Mouse (Mus musculus) forebrain, embryonic 10.5 days (tissue): Measurements from ENCODE around the gene Mcam. TPM values are rescaled to one million over a fixed set of nuclear protein-coding genes. Genes with fewer than 3 reads are reported as not detected.

ENCODE experiments used
- DNase-seq: peaks from one replicate; pipeline ENCODE4 v3.0.0-alpha.2; 2017; ENCODE audit warnings: low spot score; ENCODE audit errors: extremely low spot score
- H3K27ac ChIP-seq: fragments of 300-500 bp; sonication (generic); 2 replicates; pipeline ENCODE4 v1.5.1; 2016; ENCODE audit warnings: mild to moderate bottlenecking
- H3K27me3 ChIP-seq: fragments of 300-500 bp; sonication (generic); 2 replicates; pipeline ENCODE4 v1.6.1; 2016; ENCODE audit warnings: mild to moderate bottlenecking; ENCODE audit not compliant: poor library complexity, severe bottlenecking
- H3K36me3 ChIP-seq: fragments of 300-500 bp; sonication (generic); replicated peaks from 2 replicates; pipeline ENCODE4 v1.6.1; 2016; ENCODE audit warnings: mild to moderate bottlenecking, moderate library complexity
- H3K4me1 ChIP-seq: fragments of 300-500 bp; sonication (generic); 2 replicates; pipeline ENCODE4 v1.6.1; 2016
- H3K4me3 ChIP-seq: fragments of 300-500 bp; sonication (generic); 2 replicates; pipeline ENCODE4 v1.5.1; 2016; ENCODE audit warnings: mild to moderate bottlenecking, moderate library complexity
- H3K9me3 ChIP-seq: fragments of 300-500 bp; sonication (generic); 2 replicates; pipeline ENCODE4 v1.6.1; 2016; ENCODE audit warnings: mild to moderate bottlenecking, moderate library complexity
- WGBS: fragments of 180-500 bp; shearing (Covaris S2); methylation state at CpG from one replicate; pipeline ENCODE4 v1.1.7; 2016; 5-methylcytosine and 5-hydroxymethylcytosine counted together
- polyA plus RNA-seq: library from polyadenylated mRNA; unstranded; fragments of >200 nt; fragmentation: Nextera tagmentation; extraction: Ambion mirVana; gene quantifications from 2 replicates; pipeline ENCODE4 v1.2.1, GENCODE M21; 2016

The Mcam gene
- polyA plus RNA-seq, 1 experiment from 2014 or later = 10.1 TPM

DNA sequence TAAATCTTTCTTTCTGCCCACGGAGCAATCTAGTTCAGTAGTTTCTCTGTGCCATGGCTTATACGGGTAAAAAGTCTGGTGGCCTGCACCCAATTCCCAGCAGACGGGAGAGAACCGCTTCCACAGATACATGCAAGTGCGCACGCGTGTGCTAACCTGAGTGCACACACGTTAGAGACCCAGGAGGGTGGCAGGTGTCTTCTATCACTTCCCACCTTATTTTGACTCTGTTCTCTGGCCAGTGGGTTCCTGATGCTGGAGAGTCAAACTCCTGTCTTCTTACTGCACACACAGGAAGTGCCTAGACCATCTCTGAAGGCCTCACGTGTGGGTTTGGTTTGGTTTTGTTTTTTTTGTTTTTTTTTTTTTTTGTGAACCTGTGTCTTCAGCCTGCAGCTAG is 18.7 kb upstream of the Mcam start:
- Histone ChIP-seq H3K4me3 (no peak overlapping the region), H3K27me3 (no peaks in the 10 kb centered on the region), H3K9me3 (no peaks in the 10 kb centered on the region), H3K4me1 (peaks cover 26% of the 10 kb centered on the region), H3K36me3 (peaks cover 8% of the 10 kb centered on the region), H3K27ac (no peak overlapping the region)
- 94% methylated on average over 9 of the region's 9 CpGs for WGBS
- DNase-seq = no peak

DNA sequence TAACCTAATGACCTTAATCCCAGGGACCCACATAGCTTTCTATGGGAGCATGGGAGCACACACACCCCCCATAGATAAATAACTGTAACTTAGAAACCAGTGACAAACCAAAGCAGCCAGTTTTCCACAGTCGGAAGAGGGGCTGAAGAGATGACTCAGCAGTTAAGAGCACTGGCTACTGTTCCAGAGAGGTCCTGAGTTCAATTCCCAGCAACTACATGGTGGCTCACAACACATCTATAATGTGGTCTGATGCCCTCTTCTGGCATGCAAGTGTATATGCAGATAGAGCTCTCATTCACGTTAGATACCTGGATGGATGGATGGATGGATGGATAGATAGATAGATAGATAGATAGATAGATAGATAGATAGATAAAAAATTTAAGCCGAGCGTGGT is 18.1 kb upstream of the Mcam start:
- WGBS = 87% methylated on average over 4 of the region's 4 CpGs
- no peak overlapping the region for H3K4me3 ChIP-seq

DNA sequence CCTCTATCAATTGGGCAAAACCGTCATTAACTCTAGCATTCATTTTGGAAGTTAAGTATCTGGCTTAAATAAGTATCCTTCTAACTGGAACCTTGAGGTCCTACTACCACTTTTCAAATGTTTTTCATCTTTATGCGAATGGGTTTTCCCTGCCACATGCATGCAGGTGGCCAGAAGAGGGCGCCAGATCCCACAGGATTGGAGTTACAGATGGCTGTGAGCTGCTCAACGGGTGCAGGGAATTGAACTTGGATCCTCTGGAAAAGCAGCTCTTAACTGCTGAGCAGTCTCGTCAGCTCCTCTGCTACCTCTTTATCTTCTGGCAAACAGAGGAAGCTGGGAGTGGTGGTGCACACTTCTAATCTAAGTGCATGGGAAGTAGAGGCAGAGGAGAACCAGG is 15.3 kb upstream of the Mcam start:
- no peaks in the 10 kb centered on the region for H3K9me3 ChIP-seq
- H3K36me3 ChIP-seq = no peaks in the 10 kb centered on the region
- no peaks in the 10 kb centered on the region for H3K27me3 ChIP-seq
- H3K4me3 ChIP-seq = no peak overlapping the region
- 0 out of 2 replicates have a peak, but pooled peaks cover 3% of the 10 kb centered on the region for H3K4me1 ChIP-seq
- WGBS = 51% methylated on average over 5 of the region's 5 CpGs
- no peak overlapping the region for H3K27ac ChIP-seq
- DNase-seq = no peak

More for the DNA sequence above, 18.1 kb upstream of the Mcam start:
- DNase-seq = no peak
- Histone ChIP-seq H3K36me3 (peaks cover 4% of the 10 kb centered on the region; the same call in 1 of the 2 replicates), H3K27ac (no peak overlapping the region), H3K27me3 (no peaks in the 10 kb centered on the region), H3K9me3 (no peaks in the 10 kb centered on the region), H3K4me1 (peaks cover 21% of the 10 kb centered on the region)

DNA sequence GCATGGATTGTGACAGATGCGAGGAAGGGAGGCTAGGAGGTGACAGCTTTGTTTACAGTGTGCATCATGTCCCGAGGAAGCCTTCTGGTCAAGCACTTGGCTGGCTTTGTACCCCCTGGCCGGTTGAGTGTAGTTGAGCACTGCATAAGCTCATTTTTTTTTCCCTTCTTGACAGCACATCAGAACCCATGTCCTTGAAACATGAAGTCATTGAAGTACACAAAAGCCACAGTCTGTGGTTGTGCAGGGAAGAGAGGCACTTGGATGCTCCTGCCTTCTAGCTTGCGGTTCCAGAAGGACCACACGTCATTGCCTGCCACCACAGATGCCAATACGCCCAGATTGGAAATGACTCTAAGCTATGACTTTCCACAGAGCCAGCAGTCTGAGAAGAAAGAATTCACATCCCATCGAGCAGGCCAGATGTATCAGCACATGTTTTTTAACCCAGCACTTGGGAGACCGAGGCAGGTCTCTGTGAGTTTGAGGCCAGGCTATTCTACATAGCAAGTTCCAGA is 14.3 kb upstream of the Mcam start:
- no peak for DNase-seq
- H3K9me3 ChIP-seq = no peaks in the 10 kb centered on the region
- no peaks in the 10 kb centered on the region for H3K36me3 ChIP-seq
- H3K27me3 ChIP-seq = no peaks in the 10 kb centered on the region
- 87% methylated on average over 8 of the region's 8 CpGs for WGBS
- no peaks in the 10 kb centered on the region; the same call in 1 of the 2 replicates for H3K4me1 ChIP-seq
- no peak overlapping the region for H3K27ac ChIP-seq
- no peak overlapping the region for H3K4me3 ChIP-seq

DNA sequence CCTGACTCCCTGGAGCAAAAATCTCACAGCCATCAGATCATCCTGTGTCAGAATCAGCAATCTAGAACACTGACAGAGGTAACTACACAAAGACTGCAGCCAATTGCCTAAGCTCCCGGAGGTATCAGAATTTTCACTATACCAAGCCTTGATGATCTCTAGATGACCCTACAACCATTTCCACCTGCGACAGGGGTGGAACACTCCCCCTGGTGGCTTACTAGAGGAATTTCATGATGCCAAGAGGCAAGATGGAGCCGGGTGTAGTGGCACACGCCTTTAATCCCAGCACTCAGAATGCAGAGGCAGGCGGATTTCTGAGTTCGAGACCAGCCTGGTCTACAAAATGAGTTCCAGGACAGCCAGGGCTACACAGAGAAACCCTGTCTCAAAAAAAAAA is 10.0 kb upstream of the Mcam start:
- H3K4me3 ChIP-seq = no peak overlapping the region
- H3K36me3 ChIP-seq = no peaks in the 10 kb centered on the region
- no peak overlapping the region for H3K27ac ChIP-seq
- H3K9me3 ChIP-seq = no peaks in the 10 kb centered on the region
- DNase-seq = no peak
- peaks cover 11% of the 10 kb centered on the region; the same call in 1 of the 2 replicates for H3K27me3 ChIP-seq
- H3K4me1 ChIP-seq = peaks cover 25% of the 10 kb centered on the region
- 71% methylated on average over 6 of the region's 6 CpGs for whole genome bisulfite sequencing

DNA sequence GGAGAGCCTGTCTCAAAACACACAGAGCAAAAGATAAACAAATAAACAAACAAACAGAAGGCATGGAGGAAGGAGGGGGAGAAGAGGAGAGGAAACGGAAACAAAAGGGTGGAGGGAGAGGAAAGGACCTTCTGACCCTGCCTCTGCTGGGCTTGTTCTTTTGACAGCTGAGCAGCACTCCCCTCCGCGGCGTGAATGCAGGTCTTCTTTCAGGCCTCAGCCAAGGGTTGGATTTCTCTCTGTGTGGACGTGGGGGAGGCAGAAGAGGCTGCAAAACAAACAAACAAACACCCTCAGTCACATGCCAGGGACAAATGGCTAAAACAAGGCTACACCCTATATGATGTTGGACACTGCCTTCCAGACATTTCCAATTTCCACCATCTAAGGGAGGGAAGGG is 9.2 kb upstream of the Mcam start:
- Histone ChIP-seq H3K27ac (no peak overlapping the region), H3K9me3 (no peaks in the 10 kb centered on the region), H3K27me3 (peaks cover 12% of the 10 kb centered on the region; the same call in 1 of the 2 replicates), H3K4me3 (no peak overlapping the region), H3K4me1 (peaks cover 32% of the 10 kb centered on the region), H3K36me3 (no peaks in the 10 kb centered on the region)
- no peak for DNase-seq
- 67% methylated on average over 5 of the region's 5 CpGs for WGBS

DNA sequence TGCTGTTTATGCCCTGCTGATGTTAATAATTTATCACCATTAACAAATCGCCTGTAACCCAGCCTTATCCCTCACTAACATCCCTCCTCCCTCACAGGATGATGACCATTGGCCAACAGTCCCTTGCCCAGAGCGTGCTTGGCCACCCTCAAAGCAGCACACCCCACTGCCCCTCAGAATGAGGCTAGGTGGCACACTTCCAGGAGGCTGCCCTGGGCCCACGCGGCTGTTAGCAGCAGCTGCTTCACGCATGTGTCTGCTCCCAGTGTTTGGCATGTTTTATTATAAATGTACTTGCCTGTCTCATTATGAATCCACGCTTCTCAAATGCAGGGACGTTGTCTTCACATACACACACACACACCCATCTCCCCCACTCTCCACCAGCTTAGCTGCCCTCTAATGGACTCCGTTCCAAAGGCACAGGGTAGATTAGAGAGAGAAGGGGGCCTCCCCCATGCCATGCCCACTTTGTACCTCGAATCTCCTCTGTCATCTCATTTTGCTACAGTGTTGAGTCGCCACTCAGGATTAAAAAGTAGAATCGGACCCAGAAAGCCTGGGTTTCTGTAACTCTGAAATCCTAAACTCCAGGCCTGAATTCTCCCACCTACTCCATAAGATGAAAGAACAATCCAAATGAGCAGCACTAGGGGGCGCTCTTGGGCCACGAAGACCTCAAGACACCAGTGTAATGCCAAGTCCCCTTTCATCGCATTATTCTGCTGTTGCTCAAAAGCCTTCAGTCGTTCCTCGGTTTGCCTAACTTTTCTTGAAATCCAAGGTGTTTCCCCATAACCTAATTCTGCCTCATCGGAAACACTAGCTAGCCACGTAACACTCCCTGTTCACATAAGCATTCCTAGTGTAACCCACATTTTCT is 8.5 kb upstream of the Mcam start:
- WGBS = 35% methylated on average over 18 of the region's 18 CpGs
- Histone ChIP-seq H3K27ac (peak overlapping the region; percentile 56), H3K9me3 (no peaks in the 10 kb centered on the region), H3K27me3 (peaks cover 15% of the 10 kb centered on the region; the same call in 1 of the 2 replicates), H3K36me3 (no peaks in the 10 kb centered on the region), H3K4me3 (peak overlapping the region; percentile 12; the same call in 1 of the 2 replicates), H3K4me1 (peaks cover 39% of the 10 kb centered on the region)
- peak; percentile 83 for DNase-seq

DNA sequence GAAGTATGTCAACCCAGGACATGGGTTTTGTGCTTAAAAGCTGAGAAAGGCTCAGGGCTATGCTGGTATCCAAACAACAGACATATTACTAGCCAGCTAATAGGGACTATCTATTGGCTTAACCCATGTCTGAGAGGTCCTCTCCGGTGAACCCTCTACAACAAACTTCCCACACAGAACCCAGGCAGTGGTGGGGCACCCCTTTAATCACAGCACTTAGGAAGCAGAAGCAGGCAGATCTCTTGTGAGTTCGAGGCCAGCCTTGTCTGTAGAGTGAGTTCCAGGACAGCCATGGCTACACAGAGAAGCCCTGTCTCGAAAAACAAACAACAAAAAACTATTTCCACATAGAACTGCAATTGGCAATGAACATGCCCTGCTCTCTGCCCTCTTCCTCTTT is 7.5 kb upstream of the Mcam start:
- 86% methylated on average over 3 of the region's 3 CpGs for WGBS
- H3K27ac ChIP-seq = peak overlapping the region; percentile 37; the same call in 1 of the 2 replicates
- no peak overlapping the region for H3K4me3 ChIP-seq
- no peak for DNase-seq
- H3K9me3 ChIP-seq = no peaks in the 10 kb centered on the region
- H3K27me3 ChIP-seq = peaks cover 24% of the 10 kb centered on the region
- peaks cover 49% of the 10 kb centered on the region for H3K4me1 ChIP-seq
- H3K36me3 ChIP-seq = no peaks in the 10 kb centered on the region

DNA sequence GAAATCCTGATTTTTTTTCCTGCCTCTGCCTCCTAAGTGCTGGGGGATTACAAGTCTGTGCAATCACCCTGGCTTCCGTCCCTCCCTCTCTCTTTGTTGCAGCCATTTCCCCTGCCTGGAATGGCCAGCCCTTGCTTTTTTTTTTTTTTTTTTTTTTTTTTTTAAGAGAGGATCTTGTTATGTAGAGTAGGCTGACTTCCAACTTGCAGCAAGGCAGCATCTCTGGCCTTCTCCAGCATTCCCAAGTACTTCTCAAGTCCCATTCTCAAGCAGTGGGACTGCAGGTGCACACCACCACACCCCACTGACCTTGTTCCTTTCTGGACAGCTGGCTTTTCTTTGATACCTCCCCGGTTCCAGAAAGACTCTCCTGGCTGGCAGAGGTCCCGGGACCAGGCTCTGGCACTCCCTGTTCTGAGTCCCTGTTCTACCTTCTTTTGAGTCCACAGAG is 6.9 kb upstream of the Mcam start:
- Histone ChIP-seq H3K9me3 (no peaks in the 10 kb centered on the region), H3K27me3 (peaks cover 31% of the 10 kb centered on the region), H3K36me3 (no peaks in the 10 kb centered on the region), H3K4me3 (no peak overlapping the region), H3K27ac (no peak overlapping the region), H3K4me1 (peaks cover 50% of the 10 kb centered on the region)
- no peak for DNase-seq
- 52% methylated on average over 3 of the region's 3 CpGs for WGBS

DNA sequence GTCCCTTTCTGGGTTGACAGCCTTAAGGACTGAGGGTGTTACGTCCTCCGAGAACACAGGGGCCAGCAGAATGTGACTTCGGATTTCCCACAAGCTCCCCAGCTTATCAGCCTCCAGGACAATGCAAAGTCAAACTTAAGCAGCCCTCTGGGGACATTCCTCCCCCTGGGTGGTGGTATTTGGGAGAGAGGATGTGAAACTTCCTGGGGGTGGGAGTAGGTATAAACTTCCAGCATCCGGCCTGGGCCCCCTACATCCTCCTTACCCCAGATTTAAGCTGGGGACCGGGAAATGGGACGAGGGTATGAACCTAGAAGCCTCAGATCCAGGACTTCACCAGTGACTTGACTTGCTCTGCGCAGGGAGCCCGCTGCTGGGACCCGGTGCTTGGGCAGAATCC is 4.6 kb upstream of the Mcam start:
- 3% methylated on average over 9 of the region's 9 CpGs for WGBS
- H3K27me3 ChIP-seq = peaks cover 53% of the 10 kb centered on the region

DNA sequence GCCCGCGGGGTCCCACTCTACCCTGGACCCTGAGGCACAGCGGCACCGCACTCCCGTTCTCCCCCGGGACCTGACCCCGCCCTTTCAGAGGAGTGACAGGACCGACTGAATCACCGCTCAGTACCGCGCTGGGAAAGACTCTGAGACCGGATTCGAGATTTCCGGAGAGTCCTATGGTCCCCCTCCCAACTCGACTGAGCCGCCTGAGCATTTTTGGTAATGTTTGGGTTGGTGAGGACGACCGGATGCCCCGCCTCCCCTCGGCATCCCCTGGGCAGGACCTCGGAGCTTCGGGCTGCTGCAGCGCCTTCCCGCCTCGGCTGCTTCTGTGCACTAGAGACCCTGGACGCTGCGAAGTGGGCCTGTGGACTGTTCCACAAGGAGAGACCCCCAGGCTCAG is 4.2 kb upstream of the Mcam start:
- WGBS = under 1% methylated on average over 27 of the region's 27 CpGs
- Histone ChIP-seq H3K9me3 (no peaks in the 10 kb centered on the region), H3K4me1 (peaks cover 72% of the 10 kb centered on the region), H3K27me3 (peaks cover 57% of the 10 kb centered on the region), H3K27ac (peak overlapping the region; percentile 85), H3K36me3 (no peaks in the 10 kb centered on the region), H3K4me3 (peak overlapping the region; percentile 51)
- DNase-seq = peak; percentile 72

More for the DNA sequence above, 4.6 kb upstream of the Mcam start:
- Histone ChIP-seq H3K4me3 (peak overlapping the region; percentile 51), H3K9me3 (no peaks in the 10 kb centered on the region), H3K4me1 (peaks cover 68% of the 10 kb centered on the region), H3K36me3 (no peaks in the 10 kb centered on the region), H3K27ac (peak overlapping the region; percentile 85)
- no peak for DNase-seq

DNA sequence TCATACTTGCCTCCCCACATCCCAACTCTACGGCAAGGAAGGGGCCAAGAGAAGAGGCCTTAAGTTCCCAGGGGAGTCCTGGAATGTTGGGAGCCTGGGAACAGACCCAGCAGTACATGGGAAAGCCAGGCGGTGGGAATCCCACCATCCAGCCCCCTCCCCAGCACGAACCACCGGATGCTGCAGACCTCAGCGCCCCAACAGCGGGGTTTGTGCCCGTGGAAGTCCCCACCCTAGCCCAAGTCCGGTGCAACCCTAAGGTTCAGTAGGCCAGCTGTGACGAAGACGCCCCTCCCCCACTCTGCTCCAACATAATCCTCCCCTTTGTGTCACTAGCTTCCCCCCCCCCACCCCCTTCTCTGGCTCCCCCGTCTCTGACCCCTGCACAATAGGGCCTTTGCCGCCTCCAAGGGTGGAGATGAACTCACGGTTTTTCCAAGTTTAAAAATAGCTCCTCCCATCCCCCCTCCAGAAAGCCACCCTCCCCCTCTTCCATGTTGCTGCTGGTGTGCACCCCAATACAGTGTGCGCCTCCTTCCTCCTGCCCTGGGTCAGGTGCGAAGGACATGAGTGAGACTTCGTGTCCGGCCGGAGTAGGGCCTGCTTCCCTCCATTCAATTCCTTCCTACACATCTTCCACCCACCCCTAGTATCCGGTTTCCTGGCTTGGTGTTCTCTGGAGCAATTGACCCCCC is 3.5 kb upstream of the Mcam start:
- peak overlapping the region; percentile 85 for H3K27ac ChIP-seq
- DNase-seq = peak; percentile 69
- peaks cover 76% of the 10 kb centered on the region for H3K4me1 ChIP-seq
- no peaks in the 10 kb centered on the region for H3K36me3 ChIP-seq
- no peaks in the 10 kb centered on the region for H3K9me3 ChIP-seq
- 7% methylated on average over 19 of the region's 19 CpGs for whole genome bisulfite sequencing
- H3K4me3 ChIP-seq = peak overlapping the region; percentile 51
- H3K27me3 ChIP-seq = peaks cover 64% of the 10 kb centered on the region

DNA sequence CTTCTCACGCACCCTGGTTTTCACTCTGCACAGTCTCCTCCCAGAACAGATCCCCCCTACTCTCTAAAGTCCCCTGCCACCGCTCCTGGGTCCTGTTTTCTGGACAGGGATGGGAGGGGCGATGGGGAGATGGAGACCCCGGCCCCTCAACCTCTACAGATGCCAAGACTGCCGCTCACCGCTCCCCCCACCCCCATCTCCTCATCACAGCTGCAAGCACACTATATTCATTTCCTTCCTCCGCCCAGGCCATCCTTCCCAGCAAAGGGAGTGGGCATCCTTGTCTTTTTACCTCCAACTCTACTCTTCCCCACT is 3.0 kb upstream of the Mcam start:
- no peak for DNase-seq
- Histone ChIP-seq H3K36me3 (no peaks in the 10 kb centered on the region), H3K4me1 (peaks cover 76% of the 10 kb centered on the region), H3K9me3 (no peaks in the 10 kb centered on the region), H3K4me3 (peak overlapping the region; percentile 51; the same call in 1 of the 2 replicates), H3K27me3 (peaks cover 69% of the 10 kb centered on the region), H3K27ac (peak overlapping the region; percentile 85)
- 27% methylated on average over 7 of the region's 7 CpGs for WGBS
